Mouse (Mus musculus) ES-E14 (cell line): ENCODE measurements at regions not wholly inside any gene's neighbourhood (a gene's known extent, or its start where the extent isn't known, plus 50 kb on each side); places are given as distances from the start of the nearest gene placed in this dataset.

Experiments
- DNase-seq: peaks from one replicate; pipeline ENCODE4 v3.0.0-alpha.2; 2013; ENCODE audit warnings: low read depth, low spot score
- H3K27ac ChIP-seq: 2 replicates; pipeline ENCODE4 v1.5.1; 2012; ENCODE audit warnings: low read depth, mild to moderate bottlenecking, low read length, moderate library complexity, mixed read lengths; ENCODE audit not compliant: poor library complexity, insufficient read depth, severe bottlenecking
- H3K36me3 ChIP-seq: 2 replicates; pipeline ENCODE4 v1.6.1; 2012; ENCODE audit warnings: mild to moderate bottlenecking, low read length, moderate library complexity, mixed read lengths; ENCODE audit not compliant: control insufficient read depth, poor library complexity, insufficient read depth, severe bottlenecking
- H3K4me1 ChIP-seq, 2 experiments: fragments of 150-350 bp in 1 of 2; sonication (generic) in 1 of 2; 2 replicates each; pipeline ENCODE4 v1.6.1; 2012; ENCODE audit warnings: low read length in 2 of 2, mild to moderate bottlenecking in 1 of 2, mixed read lengths in 1 of 2; ENCODE audit not compliant: control insufficient read depth in 2 of 2, insufficient read depth in 2 of 2, poor library complexity in 1 of 2
- H3K4me3 ChIP-seq, 2 experiments: fragments of 150-350 bp in 1 of 2; sonication (generic) in 1 of 2; 2 replicates each; pipeline ENCODE4 v1.5.1; 2012; ENCODE audit warnings: low read length in 2 of 2, low read depth in 1 of 2, mild to moderate bottlenecking in 1 of 2, mixed read lengths in 1 of 2; ENCODE audit not compliant: insufficient read depth in 1 of 2, poor library complexity in 1 of 2, severe bottlenecking in 1 of 2
- H3K9ac ChIP-seq: 2 replicates; pipeline ENCODE4 v1.6.1; 2012; ENCODE audit warnings: low read depth, mild to moderate bottlenecking, low read length, mixed read lengths; ENCODE audit not compliant: poor library complexity, insufficient read depth, severe bottlenecking
- H3K9me3 ChIP-seq: fragments of 150-350 bp; sonication (generic); 2 replicates; pipeline ENCODE4 v1.6.1; 2012; ENCODE audit warnings: low read depth, mild to moderate bottlenecking, low read length; ENCODE audit not compliant: control insufficient read depth, insufficient read depth
- CHD2 ChIP-seq: IDR thresholded peaks from 2 replicates; pipeline ENCODE4 v1.6.1; 2014; ENCODE audit warnings: mild to moderate bottlenecking, low read depth, low read length, inconsistent platforms
- HCFC1 ChIP-seq: IDR thresholded peaks from 2 replicates; pipeline ENCODE4 v1.6.1; 2012; ENCODE audit warnings: low read length, inconsistent platforms, borderline replicate concordance; ENCODE audit not compliant: insufficient read depth
- MAFK ChIP-seq: IDR thresholded peaks from 2 replicates; pipeline ENCODE4 v1.6.1; 2014; ENCODE audit warnings: mild to moderate bottlenecking, low read depth, low read length, inconsistent platforms; ENCODE audit not compliant: insufficient read depth
- ZC3H11A ChIP-seq: IDR thresholded peaks from 2 replicates; pipeline ENCODE4 v1.6.1; 2012; ENCODE audit warnings: low read depth, mild to moderate bottlenecking, inconsistent platforms, low read length, borderline replicate concordance
- ZNF384 ChIP-seq: IDR thresholded peaks from 2 replicates; pipeline ENCODE4 v1.6.1; 2012; ENCODE audit warnings: low read depth, low read length, inconsistent platforms
- in situ Hi-C, 2 experiments: fragments of 600-800 bp; cut with MboI; formaldehyde crosslinking; loops; one replicate each; pipeline ENCODE4 v1.15.1; 2025; ENCODE audit warnings: low sequenced_read_pairs in 2 of 2, inconsistent platforms in 1 of 2; ENCODE audit not compliant: unreplicated experiment in 2 of 2

GRCm38 (mm10) chr14:92862942-92863341 lies 1027.5 kb downstream of the Pcdh9 start:
- peaks cover 2 to 16% of the 10 kb centered on the region in 2 experiments; a peak in 2 of 4 replicates for H3K4me1 ChIP-seq
- DNase-seq: peak; percentile 34
- no peak overlapping the region for H3K9ac ChIP-seq
- H3K36me3 ChIP-seq: no peaks in the 10 kb centered on the region
- H3K9me3 ChIP-seq: no peaks in the 10 kb centered on the region
- H3K4me3 ChIP-seq: no peak overlapping the region
- in situ Hi-C loops: no loop called here
- peak overlapping the region; percentile 73; the same call in 1 of the 2 replicates for H3K27ac ChIP-seq
- peak; percentile 91 for TF ChIP-seq ZNF384
- no peak for TF ChIP-seq HCFC1
- TF ChIP-seq CHD2: no peak
- no peak for TF ChIP-seq ZC3H11A
- TF ChIP-seq MAFK: no peak

GRCm38 (mm10) chr14:92860723-92861122 lies 1029.8 kb downstream of the Pcdh9 start:
- no peak overlapping the region for H3K9ac ChIP-seq
- in situ Hi-C loops: no loop called here
- H3K4me3 ChIP-seq: no peak overlapping the region
- H3K36me3 ChIP-seq: no peaks in the 10 kb centered on the region
- H3K9me3 ChIP-seq: no peaks in the 10 kb centered on the region
- peaks cover 2 to 11% of the 10 kb centered on the region in 2 experiments; a peak in 1 of 4 replicates for H3K4me1 ChIP-seq
- TF ChIP-seq ZC3H11A (no peak), CHD2 (no peak), HCFC1 (no peak), MAFK (no peak), ZNF384 (no peak)
- peak; percentile 34 for DNase-seq
- H3K27ac ChIP-seq: no peak overlapping the region

- Histone ChIP-seq H3K36me3 (no peaks in the 10 kb centered on the region), H3K9ac (no peak overlapping the region), H3K9me3 (no peaks in the 10 kb centered on the region), H3K4me3 (no peak overlapping the region), H3K4me1 (no peaks in the 10 kb centered on the region), H3K27ac (no peak overlapping the region)
- TF ChIP-seq CHD2 (no peak), ZC3H11A (no peak), HCFC1 (no peak), MAFK (no peak), ZNF384 (no peak)
- no peak for DNase-seq
- in situ Hi-C loops: no loop called here
Measured at GRCm38 (mm10) chr14:92833646-92834045, 1056.8 kb downstream of the Pcdh9 start.

GRCm38 (mm10) chr14:92829171-92829570 lies 1061.3 kb downstream of the Pcdh9 start:
- TF ChIP-seq CHD2 (no peak), HCFC1 (no peak), MAFK (no peak), ZNF384 (no peak), ZC3H11A (no peak)
- Histone ChIP-seq H3K27ac (no peak overlapping the region), H3K4me3 (no peak overlapping the region), H3K9me3 (no peaks in the 10 kb centered on the region), H3K4me1 (no peaks in the 10 kb centered on the region; a peak in 1 of 4 replicates), H3K9ac (no peak overlapping the region), H3K36me3 (no peaks in the 10 kb centered on the region)
- in situ Hi-C loops: no loop called here
- no peak for DNase-seq
